Mouse (Mus musculus): Measurements from ENCODE around the gene Flad1. TPM values are rescaled to one million over a fixed set of nuclear protein-coding genes. Genes with fewer than 3 reads are reported as not detected.

The Flad1 gene
- polyA plus RNA-seq, 1 experiment from 2014 or later: 36.3 TPM

DNA sequence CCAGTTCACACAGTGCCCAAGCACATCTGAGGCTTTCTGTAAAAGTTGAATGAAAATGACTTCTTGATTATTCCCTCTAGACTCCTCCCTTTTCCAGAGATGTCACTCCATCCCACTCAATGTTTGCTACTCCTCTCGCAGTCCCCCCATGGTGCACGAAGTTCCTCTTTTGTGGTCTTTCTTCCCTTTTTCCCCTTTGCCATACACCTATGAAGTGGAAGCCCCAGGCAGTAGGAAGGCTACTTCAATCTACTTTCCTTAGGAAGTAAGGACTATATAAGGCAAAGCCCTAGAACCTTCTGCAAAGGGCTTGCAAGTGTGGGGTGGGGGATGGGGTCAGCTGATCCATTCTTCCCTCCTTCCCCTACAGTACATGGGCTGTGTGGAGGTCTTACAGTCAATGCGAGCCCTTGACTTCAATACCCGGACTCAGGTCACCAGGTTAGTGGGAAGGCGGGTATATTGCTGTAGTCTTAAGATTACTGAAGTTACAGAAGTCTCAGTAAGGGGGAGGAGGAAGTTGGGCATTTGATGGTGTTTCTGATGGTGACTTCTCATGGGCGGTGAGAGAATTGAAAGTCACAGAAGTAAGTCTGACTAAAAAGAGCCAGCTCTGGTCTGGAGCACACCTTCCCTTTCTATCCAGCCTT is 11.0 kb upstream of the Flad1 start:
- H3K9ac ChIP-seq: no peak overlapping the region
- no peak overlapping the region for H3K27ac ChIP-seq
- no peak overlapping the region for H3K4me3 ChIP-seq
- no peaks in the 10 kb centered on the region for H3K9me3 ChIP-seq (replicated peaks)
- ATAC-seq: no peak
- H3K36me3 ChIP-seq (ENCODE audit: poor library complexity, severe bottlenecking): peaks cover 13% of the 10 kb centered on the region
- peaks cover 32% of the 10 kb centered on the region for H3K4me1 ChIP-seq
- H3K27me3 ChIP-seq: no peaks in the 10 kb centered on the region
- peak overlapping the region; percentile 91 for H3K4me2 ChIP-seq
- WGBS: 74% methylated on average over 6 of the region's 6 CpGs

- H3K9ac ChIP-seq: peak overlapping the region; percentile 68
- peaks cover 5% of the 10 kb centered on the region; the same call in 1 of the 2 replicates for H3K36me3 ChIP-seq (ENCODE audit: poor library complexity, severe bottlenecking)
- no peak for ATAC-seq
- 8% methylated on average over 20 of the region's 22 CpGs for WGBS
- H3K4me1 ChIP-seq: peaks cover 38% of the 10 kb centered on the region
- H3K4me2 ChIP-seq: peak overlapping the region; percentile 91
- no peaks in the 10 kb centered on the region for H3K27me3 ChIP-seq
- H3K9me3 ChIP-seq (replicated peaks): no peaks in the 10 kb centered on the region
- H3K4me3 ChIP-seq: peak overlapping the region; percentile 34
- no peak overlapping the region for H3K27ac ChIP-seq
Measured at GRCm38 (mm10) chr3:89421810-89422473, 10.3 kb upstream of the Flad1 start.

DNA sequence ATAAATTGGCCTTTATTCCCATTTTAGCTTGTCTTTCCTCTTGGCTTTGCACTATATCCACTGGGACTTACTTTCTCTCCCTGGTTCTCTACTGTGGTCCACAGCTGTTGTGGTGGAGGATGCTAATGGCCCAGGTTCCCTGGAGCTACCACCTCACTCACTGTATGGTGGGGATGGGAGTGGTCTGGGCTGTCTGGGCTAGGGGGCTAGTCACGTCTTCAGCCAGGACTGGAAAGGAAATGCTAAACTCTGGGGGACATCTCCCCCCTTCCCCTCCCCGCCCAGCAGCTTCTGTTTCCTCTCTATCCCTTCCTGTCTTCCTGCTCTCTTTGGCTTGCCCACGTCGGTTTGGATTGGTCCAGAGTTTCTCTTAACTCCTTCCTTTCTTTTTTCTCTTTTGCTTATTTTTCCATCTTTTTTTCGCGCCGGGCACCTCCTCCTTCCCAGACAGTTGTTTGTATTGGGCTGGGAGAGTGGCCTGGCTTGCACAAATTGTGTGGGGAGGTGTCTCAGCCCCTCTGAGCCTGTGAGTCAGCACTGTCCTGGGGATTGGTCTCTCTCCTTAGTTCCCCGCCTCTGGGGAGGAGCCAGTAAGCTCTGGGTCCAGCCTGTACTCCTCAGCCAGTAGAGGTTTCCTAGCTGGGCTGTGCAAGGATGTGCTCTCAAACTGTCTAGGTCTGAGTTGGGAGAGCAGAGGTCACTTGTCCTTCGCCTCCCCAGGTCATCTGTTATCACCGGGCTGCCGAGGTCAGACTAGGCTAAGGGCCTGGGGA is 9.5 kb upstream of the Flad1 start:
- Histone ChIP-seq H3K9ac (peak overlapping the region; percentile 68), H3K27me3 (no peaks in the 10 kb centered on the region), H3K27ac (no peak overlapping the region), H3K36me3 (ENCODE audit: poor library complexity, severe bottlenecking) (peaks cover 2% of the 10 kb centered on the region), H3K9me3 (replicated peaks) (no peaks in the 10 kb centered on the region), H3K4me3 (peak overlapping the region; percentile 34), H3K4me2 (peak overlapping the region; percentile 91), H3K4me1 (peaks cover 46% of the 10 kb centered on the region)
- peak; percentile 36; the same call in 1 of the 2 replicates for ATAC-seq
- 5% methylated on average over 11 of the region's 11 CpGs for WGBS

GRCm38 (mm10) chr3:89420421-89420820 is 8.8 kb upstream of the Flad1 start:
- Histone ChIP-seq H3K36me3 (ENCODE audit: poor library complexity, severe bottlenecking) (peaks cover 9% of the 10 kb centered on the region), H3K9ac (no peak overlapping the region), H3K4me3 (no peak overlapping the region), H3K4me1 (peaks cover 49% of the 10 kb centered on the region), H3K27ac (no peak overlapping the region), H3K9me3 (replicated peaks) (no peaks in the 10 kb centered on the region), H3K27me3 (no peaks in the 10 kb centered on the region), H3K4me2 (0 out of 2 replicates have a peak overlapping the region, but pooled peaks have one; percentile 91)
- WGBS: 65% methylated on average over 2 of the region's 2 CpGs
- ATAC-seq: no peak

DNA sequence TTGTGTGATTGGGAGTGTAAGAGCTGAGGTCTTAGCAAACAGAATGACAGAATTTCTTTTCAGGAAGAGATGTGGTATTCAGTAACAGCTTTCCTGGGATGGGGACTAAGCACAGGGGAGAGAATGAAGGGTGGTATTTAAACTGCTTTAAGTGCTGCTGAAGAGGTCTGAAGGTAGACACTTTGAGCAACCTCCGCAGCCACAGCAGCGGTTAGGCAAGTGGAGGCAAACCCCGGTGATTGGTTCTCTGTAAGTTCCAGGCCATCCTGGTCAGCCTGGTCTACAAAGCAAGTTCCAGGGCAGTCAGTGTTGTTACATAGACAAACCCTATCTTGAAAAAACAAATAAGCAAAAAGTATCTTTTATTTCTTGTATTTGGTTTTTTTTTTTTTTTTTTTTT is 8.3 kb upstream of the Flad1 start:
- WGBS: 27% methylated on average over 3 of the region's 3 CpGs
- no peaks in the 10 kb centered on the region for H3K27me3 ChIP-seq
- H3K4me1 ChIP-seq: peaks cover 49% of the 10 kb centered on the region
- H3K27ac ChIP-seq: peak overlapping the region; percentile 88; the same call in 1 of the 2 replicates
- peaks cover 14% of the 10 kb centered on the region for H3K36me3 ChIP-seq (ENCODE audit: poor library complexity, severe bottlenecking)
- ATAC-seq: no peak
- peak overlapping the region; percentile 91 for H3K4me2 ChIP-seq
- H3K4me3 ChIP-seq: peak overlapping the region; percentile 62
- no peaks in the 10 kb centered on the region for H3K9me3 ChIP-seq (replicated peaks)
- peak overlapping the region; percentile 73 for H3K9ac ChIP-seq

DNA sequence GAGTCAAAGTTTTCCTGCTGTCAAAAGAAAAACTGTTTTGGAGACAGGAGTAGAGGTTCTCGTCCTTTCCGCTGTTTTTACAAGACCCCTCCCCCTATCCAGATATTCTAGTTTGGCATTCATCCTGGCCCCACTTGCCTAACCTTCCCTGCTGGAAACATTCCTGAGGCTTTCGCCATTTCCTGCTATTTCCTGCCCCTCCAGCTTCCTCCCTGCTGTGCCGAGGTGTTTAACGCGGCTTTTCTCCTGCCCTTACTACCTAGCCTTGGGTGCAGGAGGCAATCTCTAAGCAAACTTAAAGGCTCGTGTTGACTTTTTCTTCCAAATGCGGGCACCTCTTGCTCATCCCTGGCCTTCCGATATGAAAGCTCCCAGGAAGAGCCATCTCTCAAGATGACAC is 7.9 kb upstream of the Flad1 start:
- peaks cover 49% of the 10 kb centered on the region for H3K4me1 ChIP-seq
- 8% methylated on average over 9 of the region's 9 CpGs for WGBS

GRCm38 (mm10) chr3:89418861-89419250 is 7.2 kb upstream of the Flad1 start:
- peak overlapping the region; percentile 88 for H3K27ac ChIP-seq
- under 1% methylated on average over 16 of the region's 16 CpGs for WGBS
- peak overlapping the region; percentile 62 for H3K4me3 ChIP-seq
- H3K27me3 ChIP-seq: no peaks in the 10 kb centered on the region
- peak overlapping the region; percentile 91 for H3K4me2 ChIP-seq
- ATAC-seq: peak; percentile 9
- peaks cover 49% of the 10 kb centered on the region for H3K4me1 ChIP-seq
- H3K9me3 ChIP-seq (replicated peaks): no peaks in the 10 kb centered on the region
- peak overlapping the region; percentile 73 for H3K9ac ChIP-seq
- peaks cover 25% of the 10 kb centered on the region for H3K36me3 ChIP-seq (ENCODE audit: poor library complexity, severe bottlenecking)

More for the DNA sequence above, 7.9 kb upstream of the Flad1 start:
- peak overlapping the region; percentile 88 for H3K27ac ChIP-seq
- peaks cover 18% of the 10 kb centered on the region for H3K36me3 ChIP-seq (ENCODE audit: poor library complexity, severe bottlenecking)
- H3K9ac ChIP-seq: peak overlapping the region; percentile 73
- peak overlapping the region; percentile 62 for H3K4me3 ChIP-seq
- H3K4me2 ChIP-seq: peak overlapping the region; percentile 91
- no peaks in the 10 kb centered on the region for H3K9me3 ChIP-seq (replicated peaks)
- H3K27me3 ChIP-seq: no peaks in the 10 kb centered on the region
- ATAC-seq: no peak

- peak; percentile 95 for ATAC-seq
- peaks cover 28% of the 10 kb centered on the region for H3K36me3 ChIP-seq (ENCODE audit: poor library complexity, severe bottlenecking)
- no peaks in the 10 kb centered on the region for H3K9me3 ChIP-seq (replicated peaks)
- peak within 1 kb of the TSS; percentile 91 for H3K4me2 ChIP-seq
- under 1% methylated on average over 39 of the region's 39 CpGs for WGBS
- peaks cover 49% of the 10 kb centered on the region for H3K4me1 ChIP-seq
- H3K4me3 ChIP-seq: peak within 1 kb of the TSS; percentile 62
- peak within 1 kb of the TSS; percentile 73 for H3K9ac ChIP-seq
- H3K27ac ChIP-seq: peak within 1 kb of the TSS; percentile 88
- no peaks in the 10 kb centered on the region for H3K27me3 ChIP-seq
Measured at GRCm38 (mm10) chr3:89418170-89418860, 6.6 kb upstream of the Flad1 start, which contains the start of the genes Cks1b and Shc1. TSS of gene Cks1b (minus strand) at chr3:89418383. TSS of gene Shc1 (plus strand) at chr3:89418443.

- H3K9me3 ChIP-seq (replicated peaks): no peaks in the 10 kb centered on the region
- peak overlapping the region; percentile 62 for H3K4me3 ChIP-seq
- H3K9ac ChIP-seq: peak overlapping the region; percentile 71
- H3K36me3 ChIP-seq (ENCODE audit: poor library complexity, severe bottlenecking): peaks cover 30% of the 10 kb centered on the region
- peak overlapping the region; percentile 91 for H3K4me2 ChIP-seq
- H3K4me1 ChIP-seq: peaks cover 49% of the 10 kb centered on the region
- ATAC-seq: peak; percentile 62
- no peaks in the 10 kb centered on the region for H3K27me3 ChIP-seq
- H3K27ac ChIP-seq: peak overlapping the region; percentile 88
- WGBS: under 1% methylated on average over 20 of the region's 20 CpGs
Measured at GRCm38 (mm10) chr3:89417840-89418169, 6.1 kb upstream of the Flad1 start.

- Histone ChIP-seq H3K4me1 (peaks cover 46% of the 10 kb centered on the region), H3K27ac (peak overlapping the region; percentile 88), H3K9me3 (replicated peaks) (no peaks in the 10 kb centered on the region), H3K4me3 (peak overlapping the region; percentile 62), H3K4me2 (peak overlapping the region; percentile 91), H3K9ac (peak overlapping the region; percentile 71), H3K36me3 (ENCODE audit: poor library complexity, severe bottlenecking) (peaks cover 30% of the 10 kb centered on the region), H3K27me3 (no peaks in the 10 kb centered on the region)
- WGBS: 28% methylated on average over 2 of the region's 2 CpGs
- no peak for ATAC-seq
Measured at GRCm38 (mm10) chr3:89417131-89417530, 5.5 kb upstream of the Flad1 start.

DNA sequence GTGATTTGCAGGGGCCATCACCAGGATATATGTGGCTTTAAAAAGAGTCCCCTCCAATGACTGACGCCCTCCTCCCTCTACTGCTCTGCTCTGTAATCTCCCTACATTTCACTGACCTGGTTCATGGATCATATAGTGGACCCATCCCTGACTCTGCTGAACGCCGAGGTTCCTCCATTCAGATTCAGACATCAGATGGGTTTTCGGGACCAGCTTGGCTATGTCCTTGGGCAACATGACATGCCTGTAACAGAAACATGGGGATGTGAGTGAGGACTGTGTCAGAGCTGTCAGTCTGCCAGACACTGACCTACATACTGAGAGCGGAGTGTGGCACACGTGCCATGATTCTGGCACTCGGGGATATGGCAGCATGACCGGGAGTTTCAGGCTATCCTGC is 4.5 kb upstream of the Flad1 start:
- H3K27ac ChIP-seq: no peak overlapping the region
- H3K4me3 ChIP-seq: no peak overlapping the region
- peaks cover 38% of the 10 kb centered on the region for H3K4me1 ChIP-seq
- no peaks in the 10 kb centered on the region for H3K27me3 ChIP-seq
- H3K9ac ChIP-seq: no peak overlapping the region
- WGBS: 96% methylated on average over 8 of the region's 8 CpGs
- H3K9me3 ChIP-seq (replicated peaks): no peaks in the 10 kb centered on the region
- no peak for ATAC-seq
- H3K4me2 ChIP-seq: peak overlapping the region; percentile 91; the same call in 1 of the 2 replicates
- peaks cover 30% of the 10 kb centered on the region for H3K36me3 ChIP-seq (ENCODE audit: poor library complexity, severe bottlenecking)

Measured in forebrain, embryonic 13.5 days (tissue).